8 mouse cellular contexts compared by ENCODE assay signal in the genomic region with DNA sequence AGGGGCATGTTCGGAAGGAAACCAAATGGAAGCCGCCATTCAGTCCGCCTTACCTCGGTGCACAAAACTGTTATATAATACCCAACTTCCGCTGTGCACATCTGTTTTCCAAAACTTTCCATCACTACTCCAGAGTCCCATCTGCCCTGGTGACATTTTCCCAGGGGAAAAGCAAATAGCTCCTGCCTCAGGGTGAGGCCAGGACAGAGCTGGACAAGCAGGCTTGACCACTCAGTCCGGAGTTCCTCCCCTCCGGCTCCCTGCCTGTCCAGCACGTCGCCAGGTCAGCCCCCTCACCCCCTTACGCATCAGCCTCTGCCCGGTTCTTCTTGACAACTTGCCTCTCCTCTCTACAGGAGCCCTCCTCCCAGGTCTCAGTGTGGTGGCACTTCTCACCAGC. TPM values are rescaled to one million over a fixed set of nuclear protein-coding genes. Genes with fewer than 3 reads are reported as not detected.
A peak's percentile ranks its signal among the peaks of the same experiment; 100 is the strongest.
DNase-seq lines count a peak whose midpoint lies in the region; ATAC-seq lines count a peak whose summit lies in the region.

No protein-coding gene starts in this region.

- intact Hi-C loops in heart, postnatal 25 days (cut with DNase I), result loop anchor here (2.0 kb wide), 2 partner anchors 41 to 59 kb away; partner anchors contain the start of gene Slc25a30

- no peak; the same call in 1 of the 2 replicates for ATAC-seq in heart, embryonic 16.5 days (replicated peaks; ENCODE audit: extremely low read depth, insufficient read depth, low FRiP score)
- ATAC-seq in erythroblast, adult 5-6 weeks (replicated peaks; ENCODE audit: low FRiP score, poor library complexity, severe bottlenecking), result peak; percentile 17; the same call in 1 of the 2 replicates
- 0 out of 2 replicates have a peak, but pooled peaks have one; percentile 15 for ATAC-seq in midbrain, embryonic 13.5 days

- H3K36me3 ChIP-seq in heart, embryonic 16.5 days (ENCODE audit: control insufficient read depth, insufficient read depth), result no peaks in the 10 kb centered on the region
- no peaks in the 10 kb centered on the region for H3K36me3 ChIP-seq in midbrain, embryonic 13.5 days

- H3K9ac ChIP-seq in heart, embryonic 16.5 days (ENCODE audit: low read length), result no peak overlapping the region
- H3K9ac ChIP-seq in midbrain, embryonic 13.5 days (replicated peaks), result no peak overlapping the region

- H3K4me2 ChIP-seq in heart, embryonic 16.5 days (ENCODE audit: low read depth, low read length), result peak overlapping the region; percentile 84
- peak overlapping the region; percentile 54; the same call in 1 of the 2 replicates for H3K4me2 ChIP-seq in midbrain, embryonic 13.5 days (replicated peaks)

- no peak overlapping the region for H3K4me3 ChIP-seq in heart, embryonic 16.5 days (ENCODE audit: low read length)
- 0 out of 2 replicates have a peak overlapping the region, but pooled peaks have one; percentile 33 for H3K4me3 ChIP-seq in midbrain, embryonic 13.5 days (replicated peaks)

- no peaks in the 10 kb centered on the region for H3K9me3 ChIP-seq in heart, embryonic 16.5 days (replicated peaks; ENCODE audit: control insufficient read depth, low read length)
- H3K9me3 ChIP-seq in midbrain, embryonic 13.5 days, result no peaks in the 10 kb centered on the region

- 44% methylated on average over 11 of the region's 11 CpGs for WGBS in heart, embryonic 16.5 days
- WGBS in midbrain, embryonic 13.5 days, result 45% methylated on average over 11 of the region's 11 CpGs

- DNase-seq in heart, postnatal 25 days (ENCODE audit: low spot score), result no peak
- peak; percentile 33 for DNase-seq in kidney, postnatal 10 days
- no peak for DNase-seq in urinary bladder, postnatal 4 days (ENCODE audit: low spot score in 2 of 2)
- DNase-seq in gastrocnemius, postnatal 10 days, result no peak
- no peak for DNase-seq in thymus, adult 18-20 months

- H3K27me3 ChIP-seq in heart, embryonic 16.5 days (ENCODE audit: control insufficient read depth, insufficient read depth, low read length), result no peaks in the 10 kb centered on the region
- peaks cover 17% of the 10 kb centered on the region for H3K27me3 ChIP-seq in midbrain, embryonic 13.5 days

- H3K4me1 ChIP-seq in heart, embryonic 16.5 days (ENCODE audit: control insufficient read depth, insufficient read depth, low read length), result peaks cover 14% of the 10 kb centered on the region
- peaks cover 15% of the 10 kb centered on the region for H3K4me1 ChIP-seq in midbrain, embryonic 13.5 days (replicated peaks)

- no peak overlapping the region for H3K27ac ChIP-seq in heart, embryonic 16.5 days (ENCODE audit: low read length)
- H3K27ac ChIP-seq in midbrain, embryonic 13.5 days, result no peak overlapping the region

RNA-seq across cellular contexts. Expression of gene Tpt1, which starts 16.7 kb away (rescaled TPM):
- polyA plus RNA-seq in heart, embryonic 16.5 days (2015; fragmentation: Nextera tagmentation; extraction: Ambion mirVana), result 770 and 775 TPM in 2 replicates
- total RNA-seq in heart, postnatal 25 days (2021), result 1,000 to 10,000 TPM; 2,885 to 3,154 TPM
- total RNA-seq in erythroblast, adult 5-6 weeks (2015; ENCODE audit: low replicate concordance), result 1,739 and 1,947 TPM in 2 replicates
- 548 and 914 TPM in 2 replicates for total RNA-seq in erythroblast, adult 5-6 weeks (2017; ENCODE audit: low replicate concordance)
- polyA plus RNA-seq in midbrain, embryonic 13.5 days (2015; fragmentation: Nextera tagmentation; extraction: Ambion mirVana), result 876 and 886 TPM in 2 replicates
- total RNA-seq in gastrocnemius, postnatal 10 days (2021), result 1,000 to 10,000 TPM; 3,326 to 3,432 TPM

RNA-seq across cellular contexts. Expression of gene Slc25a30, which starts 41.4 kb away (rescaled TPM):
- 5.7 and 5.8 TPM in 2 replicates for polyA plus RNA-seq in heart, embryonic 16.5 days (2015; fragmentation: Nextera tagmentation; extraction: Ambion mirVana)
- 10 to 100 TPM; 11.5 to 12.6 TPM for total RNA-seq in heart, postnatal 25 days (2021)
- 8.2 and 13.3 TPM in 2 replicates for total RNA-seq in erythroblast, adult 5-6 weeks (2015; ENCODE audit: low replicate concordance)
- 3.4 and 7.0 TPM in 2 replicates for total RNA-seq in erythroblast, adult 5-6 weeks (2017; ENCODE audit: low replicate concordance)
- 9.4 and 11.8 TPM in 2 replicates for polyA plus RNA-seq in midbrain, embryonic 13.5 days (2015; fragmentation: Nextera tagmentation; extraction: Ambion mirVana)
- total RNA-seq in gastrocnemius, postnatal 10 days (2021), result 1 to 10 TPM; 6.3 to 9.8 TPM
